Mouse (Mus musculus): ENCODE data around the gene Specc1l. TPM values are rescaled to one million over a fixed set of nuclear protein-coding genes. Genes with fewer than 3 reads are reported as not detected.

Specc1l gene
- polyA plus RNA-seq (2012; rRNA removed): 20.7 and 24.2 TPM in 2 replicates

GRCm38 (mm10) chr10:75211807-75212645, at the start of gene Specc1l:
Specc1l (plus strand) TSS chr10:75212073.
- Histone ChIP-seq H3K4me3 (ENCODE audit: control insufficient read depth, low read depth, low read length) (peak within 1 kb of the TSS; percentile 91), H3K36me3 (ENCODE audit: control insufficient read depth, insufficient read depth, low read length) (no peaks in the 10 kb centered on the region), H3K4me1 (ENCODE audit: control insufficient read depth, insufficient read depth, low read length) (peaks cover 6% of the 10 kb centered on the region), H3K27me3 (ENCODE audit: control insufficient read depth, insufficient read depth, low read length) (no peaks in the 10 kb centered on the region), H3K27ac (ENCODE audit: control insufficient read depth, insufficient read depth, low read depth, low read length) (peak within 1 kb of the TSS; percentile 92)
- TF ChIP-seq CTCF (IDR thresholded peaks at IDR 0.05; ENCODE audit: control insufficient read depth, insufficient read depth, insufficient replicate concordance, low read depth, low read length) (no peak), POLR2A (IDR thresholded peaks at IDR 0.05; ENCODE audit: control insufficient read depth, low read depth, low read length) (peak; percentile 87)

GRCm38 (mm10) chr10:75165825-75166481, 45.9 kb upstream of the Specc1l start:
- TF ChIP-seq POLR2A (IDR thresholded peaks at IDR 0.05; ENCODE audit: control insufficient read depth, low read depth, low read length): no peak
- TF ChIP-seq CTCF (IDR thresholded peaks at IDR 0.05; ENCODE audit: control insufficient read depth, insufficient read depth, insufficient replicate concordance, low read depth, low read length): no peak
- Histone ChIP-seq H3K4me1 (ENCODE audit: control insufficient read depth, insufficient read depth, low read length) (no peaks in the 10 kb centered on the region), H3K36me3 (ENCODE audit: control insufficient read depth, insufficient read depth, low read length) (no peaks in the 10 kb centered on the region), H3K4me3 (ENCODE audit: control insufficient read depth, low read depth, low read length) (no peak overlapping the region), H3K27me3 (ENCODE audit: control insufficient read depth, insufficient read depth, low read length) (no peaks in the 10 kb centered on the region), H3K27ac (ENCODE audit: control insufficient read depth, insufficient read depth, low read depth, low read length) (no peak overlapping the region)

- Histone ChIP-seq H3K27ac (ENCODE audit: control insufficient read depth, insufficient read depth, low read depth, low read length) (no peak overlapping the region), H3K36me3 (ENCODE audit: control insufficient read depth, insufficient read depth, low read length) (no peaks in the 10 kb centered on the region)
Measured at GRCm38 (mm10) chr10:75166601-75167000, 45.3 kb upstream of the Specc1l start.

GRCm38 (mm10) chr10:75170207-75170850, 41.5 kb upstream of the Specc1l start:
- H3K4me3 ChIP-seq (ENCODE audit: control insufficient read depth, low read depth, low read length): no peak overlapping the region
- no peaks in the 10 kb centered on the region for H3K4me1 ChIP-seq (ENCODE audit: control insufficient read depth, insufficient read depth, low read length)
- TF ChIP-seq POLR2A (IDR thresholded peaks at IDR 0.05; ENCODE audit: control insufficient read depth, low read depth, low read length) (no peak), CTCF (IDR thresholded peaks at IDR 0.05; ENCODE audit: control insufficient read depth, insufficient read depth, insufficient replicate concordance, low read depth, low read length) (no peak)
- H3K27ac ChIP-seq (ENCODE audit: control insufficient read depth, insufficient read depth, low read depth, low read length): no peak overlapping the region
- no peaks in the 10 kb centered on the region for H3K36me3 ChIP-seq (ENCODE audit: control insufficient read depth, insufficient read depth, low read length)
- H3K27me3 ChIP-seq (ENCODE audit: control insufficient read depth, insufficient read depth, low read length): no peaks in the 10 kb centered on the region

More at GRCm38 (mm10) chr10:75166601-75167000, 45.3 kb upstream of the Specc1l start:
- no peaks in the 10 kb centered on the region for H3K27me3 ChIP-seq (ENCODE audit: control insufficient read depth, insufficient read depth, low read length)
- no peaks in the 10 kb centered on the region for H3K4me1 ChIP-seq (ENCODE audit: control insufficient read depth, insufficient read depth, low read length)
- H3K4me3 ChIP-seq (ENCODE audit: control insufficient read depth, low read depth, low read length): no peak overlapping the region
- no peak for TF ChIP-seq POLR2A (IDR thresholded peaks at IDR 0.05; ENCODE audit: control insufficient read depth, low read depth, low read length)
- no peak for TF ChIP-seq CTCF (IDR thresholded peaks at IDR 0.05; ENCODE audit: control insufficient read depth, insufficient read depth, insufficient replicate concordance, low read depth, low read length)

- H3K27ac ChIP-seq (ENCODE audit: control insufficient read depth, insufficient read depth, low read depth, low read length): no peak overlapping the region
- no peak overlapping the region for H3K4me3 ChIP-seq (ENCODE audit: control insufficient read depth, low read depth, low read length)
- no peaks in the 10 kb centered on the region for H3K27me3 ChIP-seq (ENCODE audit: control insufficient read depth, insufficient read depth, low read length)
- no peak for TF ChIP-seq POLR2A (IDR thresholded peaks at IDR 0.05; ENCODE audit: control insufficient read depth, low read depth, low read length)
- TF ChIP-seq CTCF (IDR thresholded peaks at IDR 0.05; ENCODE audit: control insufficient read depth, insufficient read depth, insufficient replicate concordance, low read depth, low read length): no peak
- no peaks in the 10 kb centered on the region for H3K4me1 ChIP-seq (ENCODE audit: control insufficient read depth, insufficient read depth, low read length)
- H3K36me3 ChIP-seq (ENCODE audit: control insufficient read depth, insufficient read depth, low read length): no peaks in the 10 kb centered on the region
Measured at GRCm38 (mm10) chr10:75173056-75173455, 38.8 kb upstream of the Specc1l start.

GRCm38 (mm10) chr10:75173712-75174111, 38.2 kb upstream of the Specc1l start:
- Histone ChIP-seq H3K27me3 (ENCODE audit: control insufficient read depth, insufficient read depth, low read length) (no peaks in the 10 kb centered on the region), H3K27ac (ENCODE audit: control insufficient read depth, insufficient read depth, low read depth, low read length) (no peak overlapping the region), H3K4me3 (ENCODE audit: control insufficient read depth, low read depth, low read length) (no peak overlapping the region), H3K4me1 (ENCODE audit: control insufficient read depth, insufficient read depth, low read length) (no peaks in the 10 kb centered on the region), H3K36me3 (ENCODE audit: control insufficient read depth, insufficient read depth, low read length) (no peaks in the 10 kb centered on the region)
- TF ChIP-seq POLR2A (IDR thresholded peaks at IDR 0.05; ENCODE audit: control insufficient read depth, low read depth, low read length) (no peak), CTCF (IDR thresholded peaks at IDR 0.05; ENCODE audit: control insufficient read depth, insufficient read depth, insufficient replicate concordance, low read depth, low read length) (no peak)

- no peak overlapping the region for H3K4me3 ChIP-seq (ENCODE audit: control insufficient read depth, low read depth, low read length)
- TF ChIP-seq CTCF (IDR thresholded peaks at IDR 0.05; ENCODE audit: control insufficient read depth, insufficient read depth, insufficient replicate concordance, low read depth, low read length): no peak
- no peak for TF ChIP-seq POLR2A (IDR thresholded peaks at IDR 0.05; ENCODE audit: control insufficient read depth, low read depth, low read length)
- H3K27ac ChIP-seq (ENCODE audit: control insufficient read depth, insufficient read depth, low read depth, low read length): no peak overlapping the region
- H3K36me3 ChIP-seq (ENCODE audit: control insufficient read depth, insufficient read depth, low read length): no peaks in the 10 kb centered on the region
- H3K27me3 ChIP-seq (ENCODE audit: control insufficient read depth, insufficient read depth, low read length): no peaks in the 10 kb centered on the region
- H3K4me1 ChIP-seq (ENCODE audit: control insufficient read depth, insufficient read depth, low read length): no peaks in the 10 kb centered on the region; the same call in 1 of the 2 replicates
Measured at GRCm38 (mm10) chr10:75176494-75176893, 35.4 kb upstream of the Specc1l start.

Data from testis, adult 2 months (tissue).